Mouse (Mus musculus): ENCODE results near the gene Cox18.
"Not testable (repeated sequence)": the region's sequence is repeated elsewhere in the genome, so short reads cannot be mapped to it uniquely, and the experiment has no call there.

Gene Cox18

DNA sequence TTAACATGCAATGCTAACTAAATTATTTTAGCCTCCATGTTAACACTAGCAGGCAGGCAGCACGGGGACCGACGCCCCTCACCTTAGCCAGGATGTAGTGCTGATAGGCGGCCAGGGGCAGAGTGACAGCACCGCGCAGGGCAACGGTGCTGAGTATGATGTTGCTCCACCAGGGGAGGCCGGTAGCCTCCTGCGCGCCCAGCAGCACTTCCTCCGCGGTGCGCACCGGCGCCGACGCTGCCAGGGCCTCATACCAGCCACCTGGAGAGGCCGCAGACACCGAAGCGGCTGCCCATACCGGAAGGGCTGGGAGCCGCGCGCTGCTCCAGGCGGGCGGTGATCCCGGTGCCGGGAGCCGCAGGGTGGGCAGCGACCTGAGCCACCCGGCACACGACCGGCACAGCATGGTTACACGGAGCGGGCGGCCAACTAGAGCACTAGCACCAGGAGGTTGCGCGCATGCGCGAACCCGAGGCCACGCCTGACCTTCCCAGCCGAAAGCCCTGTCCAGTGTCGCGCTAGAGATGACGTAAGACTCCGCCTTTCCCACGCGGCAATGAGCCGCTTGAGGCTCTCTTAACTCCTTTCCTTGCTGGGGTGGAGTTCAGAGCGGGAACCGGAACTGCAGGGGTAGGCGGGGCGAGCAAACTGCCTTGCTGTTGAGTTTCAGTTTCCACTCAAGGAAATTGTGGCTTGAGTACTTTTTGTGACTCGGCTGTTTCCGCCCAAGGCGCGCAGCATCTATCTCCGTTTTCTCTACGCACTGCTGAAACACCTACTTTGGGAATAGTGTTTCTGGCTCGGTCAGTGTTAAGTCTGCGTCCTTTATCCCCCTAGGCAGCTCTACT, at the start of gene Cox18:
TSS of gene Cox18 (minus strand) at position 468 of the 848 bp plus-strand sequence.
- peak; percentile 95 for DNase-seq (ENCODE audit: low read depth, low spot score)

- DNase-seq (ENCODE audit: low read depth, low spot score): not testable (repeated sequence)
Measured at GRCm38 (mm10) chr5:90262230-90262629, 38.4 kb upstream of the Cox18 start.

GRCm38 (mm10) chr5:90257023-90257422, 33.2 kb upstream of the Cox18 start:
- no peak for DNase-seq (ENCODE audit: low read depth, low spot score)

- DNase-seq (ENCODE audit: low read depth, low spot score): no peak
Measured at GRCm38 (mm10) chr5:90247503-90247902, 23.7 kb upstream of the Cox18 start.

DNA sequence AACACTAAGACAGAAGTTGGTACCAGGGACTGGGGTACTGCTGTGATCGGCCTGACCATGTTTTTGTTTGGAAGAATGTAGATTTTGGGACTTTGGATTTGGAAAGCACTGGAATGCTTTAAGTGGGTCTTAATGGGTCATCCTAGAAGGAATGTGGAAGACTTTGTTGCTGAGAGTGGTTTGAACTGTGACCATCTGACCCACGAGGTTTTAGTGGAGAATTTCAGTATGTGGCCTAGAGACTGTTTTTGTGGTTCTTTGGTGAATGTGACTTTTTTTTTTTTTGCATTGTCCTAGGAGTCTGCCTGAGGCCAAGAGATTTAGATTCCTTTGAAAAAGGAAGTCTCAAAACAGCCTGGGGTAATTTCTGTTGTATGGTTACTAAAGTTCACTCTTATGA, 23.2 kb upstream of the Cox18 start:
- DNase-seq (ENCODE audit: low read depth, low spot score): no peak

DNA sequence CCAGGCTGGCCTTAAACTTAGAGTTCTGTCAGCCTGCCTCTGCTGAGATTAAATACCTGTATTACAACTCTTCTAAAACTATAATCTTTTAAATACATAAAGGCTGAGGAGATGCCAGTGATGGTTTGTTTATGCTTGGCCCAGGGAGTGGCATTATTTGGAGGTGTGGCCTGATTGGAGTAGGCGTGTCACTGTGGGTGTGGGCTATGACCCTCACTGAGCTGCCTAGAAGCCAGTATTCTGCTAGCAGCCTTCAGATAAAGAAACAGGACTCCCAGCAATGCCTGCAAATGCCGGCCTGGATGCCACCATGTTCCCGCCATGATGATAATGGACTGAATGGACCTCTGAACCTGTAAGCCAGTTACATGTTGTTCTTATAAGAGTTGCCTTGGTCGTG, 22.8 kb upstream of the Cox18 start:
- DNase-seq (ENCODE audit: low read depth, low spot score): no peak

DNA sequence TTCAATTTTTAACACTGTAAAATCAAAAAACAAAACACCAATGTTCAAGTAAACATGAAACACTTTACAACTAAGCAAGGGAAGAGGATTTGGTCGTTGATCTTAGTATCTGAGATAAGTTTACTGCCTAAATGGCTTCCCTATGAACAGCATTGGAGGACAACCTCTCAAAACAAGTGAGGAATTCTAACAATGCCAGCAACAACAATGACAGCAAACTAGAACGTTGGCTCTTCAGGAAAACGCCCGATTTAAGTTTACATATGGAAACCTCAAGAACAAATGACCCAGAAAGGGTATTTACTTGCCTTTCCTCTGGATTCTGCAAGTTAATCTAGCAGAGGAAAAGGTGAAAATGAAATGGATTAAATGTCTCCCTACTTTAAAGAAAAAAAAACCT, 21.6 kb upstream of the Cox18 start:
- no peak for DNase-seq (ENCODE audit: low read depth, low spot score)

- DNase-seq (ENCODE audit: low read depth, low spot score): no peak
Measured at GRCm38 (mm10) chr5:90235217-90235616, 11.4 kb upstream of the Cox18 start.

DNA sequence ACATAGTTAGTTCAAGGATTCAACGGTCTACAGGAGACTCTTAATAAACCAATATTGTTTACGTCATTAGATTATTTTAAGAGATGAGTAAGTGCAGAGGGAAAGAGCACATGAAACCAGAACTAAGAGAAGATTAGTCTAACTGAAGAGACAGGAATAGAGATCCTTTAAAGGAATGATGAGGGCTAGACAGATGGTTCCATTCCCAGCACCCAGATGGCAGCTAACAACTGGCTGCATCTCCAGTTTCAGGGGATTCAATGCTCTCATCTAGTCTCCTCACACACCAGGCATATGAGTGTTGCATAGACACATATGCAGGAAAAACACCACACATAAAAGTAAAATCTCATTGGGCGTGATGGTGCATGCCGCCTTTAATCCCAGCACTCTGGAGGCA, 9.5 kb upstream of the Cox18 start:
- no peak for DNase-seq (ENCODE audit: low read depth, low spot score)

GRCm38 (mm10) chr5:90229760-90230159, 6.0 kb upstream of the Cox18 start:
- DNase-seq (ENCODE audit: low read depth, low spot score): no peak

- DNase-seq (ENCODE audit: low read depth, low spot score): no peak
Measured at GRCm38 (mm10) chr5:90226696-90227095, 2.9 kb upstream of the Cox18 start.

DNA sequence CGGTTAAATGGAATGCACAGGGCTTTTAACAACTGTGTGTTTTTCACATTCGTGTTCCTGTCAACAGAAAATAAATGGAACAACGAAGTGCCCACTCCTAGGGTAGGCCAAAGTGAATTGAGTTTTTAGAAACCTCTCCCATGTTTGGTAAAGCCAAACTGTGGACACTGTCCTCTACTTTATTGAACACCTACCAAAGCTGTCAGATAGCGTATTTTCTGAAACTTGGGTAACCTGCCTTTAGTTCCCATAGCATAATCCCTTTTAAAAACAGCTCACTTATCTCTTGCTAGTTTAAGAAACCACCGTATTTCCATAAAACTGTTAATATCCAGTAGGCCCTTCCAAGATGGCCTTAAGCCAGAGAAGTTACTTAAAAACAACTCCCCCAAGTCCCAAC, 929 bp upstream of the Cox18 start:
- no peak for DNase-seq (ENCODE audit: low read depth, low spot score)

- DNase-seq (ENCODE audit: low read depth, low spot score): no peak
Measured at GRCm38 (mm10) chr5:90222937-90223336, 864 bp downstream of the Cox18 start.

GRCm38 (mm10) chr5:90217791-90218190, 6.0 kb downstream of the Cox18 start:
- no peak for DNase-seq (ENCODE audit: low read depth, low spot score)

DNA sequence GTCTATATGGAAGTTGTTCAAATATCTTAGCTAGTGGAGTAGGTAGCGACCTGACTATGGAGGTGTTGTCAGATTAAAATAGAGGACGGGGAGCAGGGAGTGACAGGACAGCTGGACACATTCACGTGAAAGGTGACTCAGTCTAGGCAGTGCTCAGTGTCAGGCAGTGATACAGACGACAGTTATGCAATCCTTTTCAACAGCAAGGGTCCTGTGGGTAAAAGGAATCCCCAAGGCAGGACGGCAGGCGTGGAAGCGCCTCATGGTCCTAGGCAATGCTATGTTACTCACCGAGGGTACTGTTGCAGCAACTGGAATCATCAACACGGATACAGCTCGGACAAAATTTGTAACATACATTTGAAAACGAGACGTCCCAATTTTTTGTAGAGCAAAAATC, 6.6 kb downstream of the Cox18 start:
- no peak for DNase-seq (ENCODE audit: low read depth, low spot score)

- DNase-seq (ENCODE audit: low read depth, low spot score): no peak
Measured at GRCm38 (mm10) chr5:90213356-90213755, 10.4 kb downstream of the Cox18 start.

- DNase-seq (ENCODE audit: low read depth, low spot score): peak; percentile 16
Measured at GRCm38 (mm10) chr5:90203168-90203567, 20.6 kb downstream of the Cox18 start.

GRCm38 (mm10) chr5:90202447-90203117, 21.2 kb downstream of the Cox18 start:
- DNase-seq (ENCODE audit: low read depth, low spot score): no peak

GRCm38 (mm10) chr5:90199922-90200632, 23.7 kb downstream of the Cox18 start:
- no peak for DNase-seq (ENCODE audit: low read depth, low spot score)

DNA sequence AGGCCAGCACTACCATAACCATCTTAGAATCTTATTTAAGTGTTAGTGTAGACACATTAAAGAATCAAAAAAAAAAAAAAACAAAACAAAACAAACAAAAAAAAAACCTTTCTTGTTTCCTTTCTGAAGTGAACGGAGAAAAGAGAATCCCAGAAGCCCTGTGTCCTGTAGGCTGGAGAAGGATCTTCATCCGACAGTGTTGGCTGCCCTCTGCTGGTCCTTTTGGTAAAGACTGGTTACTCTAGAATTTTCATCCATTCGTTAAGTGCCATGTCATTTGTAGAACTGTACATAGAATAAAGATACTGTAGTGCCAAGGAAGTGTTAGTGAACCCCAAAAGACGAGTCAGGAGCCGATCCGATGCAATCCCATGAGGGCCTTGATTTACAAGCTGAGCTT, 29.0 kb downstream of the Cox18 start:
- peak; percentile 46 for DNase-seq (ENCODE audit: low read depth, low spot score)

GRCm38 (mm10) chr5:90182782-90183181, 41.0 kb downstream of the Cox18 start:
- no peak for DNase-seq (ENCODE audit: low read depth, low spot score)

DNA sequence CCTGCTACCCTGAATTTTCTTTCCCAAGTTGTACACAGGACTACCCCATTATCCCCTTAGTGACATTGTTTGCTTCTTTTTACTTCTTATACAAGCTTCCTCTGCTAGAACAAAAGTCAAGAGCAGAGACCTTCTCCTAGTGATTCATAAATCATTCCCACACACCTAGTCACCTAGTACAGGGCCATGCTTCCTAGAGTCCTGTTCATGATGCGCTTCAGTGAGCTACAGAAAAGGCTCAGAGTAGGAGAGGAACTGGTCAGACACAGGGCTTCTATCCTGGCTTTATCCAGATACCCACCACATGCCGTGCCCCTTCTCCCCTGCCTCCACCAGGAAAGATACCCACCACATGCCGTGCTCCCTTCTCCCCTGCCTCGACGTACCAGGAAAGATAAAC, 44.7 kb downstream of the Cox18 start:
- no peak for DNase-seq (ENCODE audit: low read depth, low spot score)

Measured in brain, embryonic 18.5 days (tissue).